Mouse (Mus musculus) kidney, postnatal 0 days (tissue): ENCODE results near the gene Tmem51. TPM values are rescaled to one million over a fixed set of nuclear protein-coding genes. Genes with fewer than 3 reads are reported as not detected.

ENCODE experiments used
- ATAC-seq: fragments of 200-750 bp; cut with Nextera tagmentation; replicated peaks from 2 replicates; pipeline ENCODE4 v1.8.0; 2017; ENCODE audit warnings: low read depth, moderate number of reproducible peaks, moderate TSS enrichment, moderate library complexity; ENCODE audit not compliant: low FRiP score
- DNase-seq: peaks from one replicate; pipeline ENCODE4 v3.0.0-alpha.2; 2016; ENCODE audit warnings: low spot score
- H3K27ac ChIP-seq: fragments of 300-500 bp; sonication (generic); 2 replicates; pipeline ENCODE4 v1.5.1; 2014; ENCODE audit warnings: mild to moderate bottlenecking
- H3K27me3 ChIP-seq: fragments of 300-500 bp; sonication (generic); 2 replicates; pipeline ENCODE4 v1.6.1; 2014; ENCODE audit warnings: low read length, mixed read lengths; ENCODE audit not compliant: insufficient read depth
- H3K36me3 ChIP-seq: fragments of 300-500 bp; sonication (generic); 2 replicates; pipeline ENCODE4 v1.6.1; 2014; ENCODE audit warnings: low read length, mixed read lengths; ENCODE audit not compliant: insufficient read depth
- H3K4me1 ChIP-seq: fragments of 300-500 bp; sonication (generic); replicated peaks from 2 replicates; pipeline ENCODE4 v1.6.1; 2014; ENCODE audit warnings: antibody characterized with exemption, low read length, mixed read lengths; ENCODE audit not compliant: insufficient read depth
- H3K4me2 ChIP-seq: fragments of 300-500 bp; sonication (generic); 2 replicates; pipeline ENCODE4 v1.6.1; 2014; ENCODE audit warnings: mild to moderate bottlenecking, low read length, moderate library complexity, mixed read lengths
- H3K4me3 ChIP-seq: fragments of 300-500 bp; sonication (generic); replicated peaks from 2 replicates; pipeline ENCODE4 v1.5.1; 2014; ENCODE audit warnings: low read depth, low read length
- H3K9ac ChIP-seq: fragments of 300-500 bp; sonication (generic); 2 replicates; pipeline ENCODE4 v1.6.1; 2014; ENCODE audit warnings: low read depth, low read length
- H3K9me3 ChIP-seq: fragments of 300-500 bp; sonication (generic); replicated peaks from 2 replicates; pipeline ENCODE4 v1.6.1; 2016; ENCODE audit warnings: low read length, inconsistent platforms, mixed read lengths
- CTCF ChIP-seq: IDR thresholded peaks from 2 replicates; pipeline ENCODE4 v1.5.1; 2016; ENCODE audit warnings: antibody characterized with exemption, low read depth, mild to moderate bottlenecking, moderate library complexity
- WGBS: fragments of 180-500 bp; shearing (Covaris S2); extraction: QIAGEN DNeasy Blood & Tissue Kit; methylation state at CpG from one replicate; pipeline ENCODE4 v1.1.7; 2014; 5-methylcytosine and 5-hydroxymethylcytosine counted together
- polyA plus RNA-seq: library from polyadenylated mRNA; unstranded; fragments of >200 nt; fragmentation: Nextera tagmentation; extraction: Ambion mirVana; gene quantifications from 2 replicates; pipeline ENCODE4 v1.2.1, GENCODE M21; 2015

The Tmem51 gene
- polyA plus RNA-seq, 1 experiment from 2014 or later, result 56.8 TPM

- ATAC-seq (no peak), DNase-seq (no peak)
- Histone ChIP-seq H3K4me3 (no peak overlapping the region), H3K9me3 (no peaks in the 10 kb centered on the region), H3K4me1 (peaks cover 16% of the 10 kb centered on the region), H3K27me3 (no peaks in the 10 kb centered on the region), H3K36me3 (no peaks in the 10 kb centered on the region), H3K9ac (no peak overlapping the region), H3K4me2 (no peak overlapping the region), H3K27ac (0 out of 2 replicates have a peak overlapping the region, but pooled peaks have one; percentile 20)
- no peak for TF ChIP-seq CTCF
- WGBS, result 29% methylated on average over 18 of the region's 18 CpGs
These were observed 12.7 kb downstream of the Tmem51 start for GRCm38 (mm10) chr4:142071243-142071991.

- DNase-seq, result no peak
- WGBS, result 24% methylated on average over 8 of the region's 8 CpGs
- H3K9me3 ChIP-seq, result no peaks in the 10 kb centered on the region
- peak overlapping the region; percentile 20; the same call in 1 of the 2 replicates for H3K27ac ChIP-seq
- H3K4me2 ChIP-seq, result no peak overlapping the region
- no peak overlapping the region for H3K9ac ChIP-seq
- peaks cover 22% of the 10 kb centered on the region for H3K4me1 ChIP-seq
- no peak for ATAC-seq
- TF ChIP-seq CTCF, result no peak
- H3K36me3 ChIP-seq, result no peaks in the 10 kb centered on the region
- H3K4me3 ChIP-seq, result no peak overlapping the region
- H3K27me3 ChIP-seq, result no peaks in the 10 kb centered on the region
These were observed 13.3 kb downstream of the Tmem51 start for GRCm38 (mm10) chr4:142070840-142071239.

GRCm38 (mm10) chr4:142068899-142069812, 14.9 kb downstream of the Tmem51 start:
- H3K27me3 ChIP-seq, result no peaks in the 10 kb centered on the region
- H3K4me1 ChIP-seq, result peaks cover 34% of the 10 kb centered on the region
- no peaks in the 10 kb centered on the region for H3K9me3 ChIP-seq
- no peak for TF ChIP-seq CTCF
- H3K27ac ChIP-seq, result peak overlapping the region; percentile 54; the same call in 1 of the 2 replicates
- no peak for DNase-seq
- 53% methylated on average over 18 of the region's 18 CpGs for WGBS
- H3K4me3 ChIP-seq, result no peak overlapping the region
- H3K36me3 ChIP-seq, result no peaks in the 10 kb centered on the region
- H3K4me2 ChIP-seq, result no peak overlapping the region
- no peak overlapping the region for H3K9ac ChIP-seq
- ATAC-seq, result peak; percentile 27; the same call in 1 of the 2 replicates

- ATAC-seq (no peak), DNase-seq (no peak)
- no peak for TF ChIP-seq CTCF
- no peaks in the 10 kb centered on the region for H3K36me3 ChIP-seq
- 31% methylated on average over 4 of the region's 4 CpGs for WGBS
- H3K9ac ChIP-seq, result no peak overlapping the region
- H3K4me1 ChIP-seq, result peaks cover 34% of the 10 kb centered on the region
- H3K27ac ChIP-seq, result peak overlapping the region; percentile 73
- H3K27me3 ChIP-seq, result no peaks in the 10 kb centered on the region
- no peak overlapping the region for H3K4me3 ChIP-seq
- no peaks in the 10 kb centered on the region for H3K9me3 ChIP-seq
- H3K4me2 ChIP-seq, result no peak overlapping the region
These were observed 17.5 kb downstream of the Tmem51 start for GRCm38 (mm10) chr4:142066576-142066975.

- DNase-seq (peak; percentile 63), ATAC-seq (no peak)
- no peak for TF ChIP-seq CTCF
- Histone ChIP-seq H3K4me2 (no peak overlapping the region), H3K4me1 (peaks cover 30% of the 10 kb centered on the region), H3K27ac (peak overlapping the region; percentile 73), H3K9me3 (no peaks in the 10 kb centered on the region), H3K27me3 (no peaks in the 10 kb centered on the region), H3K4me3 (no peak overlapping the region), H3K9ac (no peak overlapping the region), H3K36me3 (no peaks in the 10 kb centered on the region)
- WGBS, result 53% methylated on average over 6 of the region's 6 CpGs
These were observed 18.3 kb downstream of the Tmem51 start for GRCm38 (mm10) chr4:142065835-142066234.

- Histone ChIP-seq H3K4me1 (peaks cover 31% of the 10 kb centered on the region), H3K27me3 (no peaks in the 10 kb centered on the region), H3K9ac (no peak overlapping the region), H3K27ac (peak overlapping the region; percentile 73), H3K36me3 (no peaks in the 10 kb centered on the region), H3K9me3 (no peaks in the 10 kb centered on the region), H3K4me3 (no peak overlapping the region), H3K4me2 (no peak overlapping the region)
- no peak for ATAC-seq
- 53% methylated on average over 8 of the region's 8 CpGs for WGBS
- TF ChIP-seq CTCF, result no peak
- peak; percentile 63 for DNase-seq
These were observed 18.8 kb downstream of the Tmem51 start for GRCm38 (mm10) chr4:142065270-142065669.
